Mouse (Mus musculus): ENCODE data around the gene Rnf183.

GRCm38 (mm10) chr4:62383207-62383606, 51.8 kb downstream of the Rnf183 start:
- no peak for TF ChIP-seq FOSL1 (IDR thresholded peaks at IDR 0.05; ENCODE audit: insufficient read depth, low read length, poor library complexity, severe bottlenecking)
- no peak for TF ChIP-seq CTCF (IDR thresholded peaks at IDR 0.05; ENCODE audit: control insufficient read depth, insufficient read depth, insufficient read length)
- no peak for TF ChIP-seq MYOG (IDR thresholded peaks at IDR 0.05; ENCODE audit: control insufficient read depth, extremely low read depth, insufficient read length)

Measured in C2C12 (cell line).